Mouse (Mus musculus): ENCODE results near the gene Olfr772. TPM values are rescaled to one million over a fixed set of nuclear protein-coding genes. Genes with fewer than 3 reads are reported as not detected.
"Not testable (repeated sequence)": the region's sequence is repeated elsewhere in the genome, so short reads cannot be mapped to it uniquely, and the experiment has no call there.

Olfr772 gene
- not detected in 2 replicates for polyA plus RNA-seq (2015; fragmentation: Nextera tagmentation; extraction: Ambion mirVana)

GRCm38 (mm10) chr10:129177821-129178220, at the start of gene Olfr772:
TSS of gene Olfr772 (minus strand) at chr10:129177921.
- 81% methylated on average over 3 of the region's 4 CpGs for WGBS
- not testable (repeated sequence) for H3K27me3 ChIP-seq (ENCODE audit: control insufficient read depth, insufficient read depth, low read depth, low read length); ATAC-seq

GRCm38 (mm10) chr10:129187319-129187718, 9.6 kb upstream of the Olfr772 start, which contains the start of gene Olfr773:
TSS of gene Olfr773 (minus strand) at chr10:129187419.
- ATAC-seq; H3K4me2 ChIP-seq (ENCODE audit: low read length); H3K4me3 ChIP-seq (ENCODE audit: low read depth, low read length); H3K27ac ChIP-seq (ENCODE audit: low read length); H3K36me3 ChIP-seq (ENCODE audit: control insufficient read depth, insufficient read depth, low read length); H3K4me1 ChIP-seq (ENCODE audit: control insufficient read depth, insufficient read depth, low read length); H3K9me3 ChIP-seq (replicated peaks; ENCODE audit: control insufficient read depth, low read length, poor library complexity, severe bottlenecking); H3K9ac ChIP-seq (ENCODE audit: low read depth, low read length); H3K27me3 ChIP-seq (ENCODE audit: control insufficient read depth, insufficient read depth, low read depth, low read length): not testable (repeated sequence)

More at GRCm38 (mm10) chr10:129177821-129178220, at the start of gene Olfr772:
- H3K27ac ChIP-seq (ENCODE audit: low read length); H3K9ac ChIP-seq (ENCODE audit: low read depth, low read length); H3K4me3 ChIP-seq (ENCODE audit: low read depth, low read length); H3K36me3 ChIP-seq (ENCODE audit: control insufficient read depth, insufficient read depth, low read length); H3K4me2 ChIP-seq (ENCODE audit: low read length); H3K4me1 ChIP-seq (ENCODE audit: control insufficient read depth, insufficient read depth, low read length); H3K9me3 ChIP-seq (replicated peaks; ENCODE audit: control insufficient read depth, low read length, poor library complexity, severe bottlenecking): not testable (repeated sequence)

GRCm38 (mm10) chr10:129164651-129165050, 13.1 kb downstream of the Olfr772 start, which contains the start of gene Olfr771:
TSS of gene Olfr771 (minus strand) at chr10:129164751.
- no peak within 1 kb of the TSS for H3K27ac ChIP-seq (ENCODE audit: low read length)
- no peaks in the 10 kb centered on the region for H3K36me3 ChIP-seq (ENCODE audit: control insufficient read depth, insufficient read depth, low read length)
- H3K9me3 ChIP-seq (replicated peaks; ENCODE audit: control insufficient read depth, low read length, poor library complexity, severe bottlenecking) = peaks cover 2% of the 10 kb centered on the region; the same call in 1 of the 2 replicates
- no peak within 1 kb of the TSS for H3K4me3 ChIP-seq (ENCODE audit: low read depth, low read length)
- WGBS = 94% methylated on average over 1 of the region's 1 CpGs
- H3K4me1 ChIP-seq (ENCODE audit: control insufficient read depth, insufficient read depth, low read length) = no peaks in the 10 kb centered on the region
- H3K9ac ChIP-seq (ENCODE audit: low read depth, low read length) = no peak within 1 kb of the TSS
- no peak for ATAC-seq
- H3K4me2 ChIP-seq (ENCODE audit: low read length) = no peak within 1 kb of the TSS
- no peaks in the 10 kb centered on the region for H3K27me3 ChIP-seq (ENCODE audit: control insufficient read depth, insufficient read depth, low read depth, low read length)

GRCm38 (mm10) chr10:129138898-129139297, 38.8 kb downstream of the Olfr772 start, which contains the start of gene Olfr770:
TSS of gene Olfr770 (minus strand) at chr10:129138998.
- Histone ChIP-seq H3K4me3 (ENCODE audit: low read depth, low read length) (no peak within 1 kb of the TSS), H3K27me3 (ENCODE audit: control insufficient read depth, insufficient read depth, low read depth, low read length) (no peaks in the 10 kb centered on the region), H3K4me2 (ENCODE audit: low read length) (no peak within 1 kb of the TSS), H3K36me3 (ENCODE audit: control insufficient read depth, insufficient read depth, low read length) (no peaks in the 10 kb centered on the region), H3K9ac (ENCODE audit: low read depth, low read length) (no peak within 1 kb of the TSS), H3K9me3 (replicated peaks; ENCODE audit: control insufficient read depth, low read length, poor library complexity, severe bottlenecking) (no peaks in the 10 kb centered on the region), H3K27ac (ENCODE audit: low read length) (no peak within 1 kb of the TSS), H3K4me1 (ENCODE audit: control insufficient read depth, insufficient read depth, low read length) (no peaks in the 10 kb centered on the region)
- ATAC-seq = no peak
- WGBS = 75% methylated on average over 2 of the region's 2 CpGs

Other genes starting within 250 kb of the Olfr772 start
- gene Itga7, start 244.1 kb downstream of the Olfr772 start, polyA plus RNA-seq (2015; fragmentation: Nextera tagmentation; extraction: Ambion mirVana) = 6.1 and 9.2 TPM in 2 replicates
- gene Mettl7b, start 216.9 kb downstream of the Olfr772 start, polyA plus RNA-seq (2015; fragmentation: Nextera tagmentation; extraction: Ambion mirVana) = not detected in 2 replicates
- not detected in 2 replicates for gene Olfr9, start 188.5 kb downstream of the Olfr772 start, polyA plus RNA-seq (2015; fragmentation: Nextera tagmentation; extraction: Ambion mirVana)
- gene Olfr763, start 167.1 kb downstream of the Olfr772 start, polyA plus RNA-seq (2015; fragmentation: Nextera tagmentation; extraction: Ambion mirVana) = not detected in 2 replicates
- gene Olfr764-ps1, start 138.0 kb downstream of the Olfr772 start, polyA plus RNA-seq (2015; fragmentation: Nextera tagmentation; extraction: Ambion mirVana) = not detected in 2 replicates
- gene Olfr765, start 127.9 kb downstream of the Olfr772 start, polyA plus RNA-seq (2015; fragmentation: Nextera tagmentation; extraction: Ambion mirVana) = not detected in 2 replicates
- not detected in 2 replicates for gene Olfr766-ps1, start 108.9 kb downstream of the Olfr772 start, polyA plus RNA-seq (2015; fragmentation: Nextera tagmentation; extraction: Ambion mirVana)
- gene Olfr767, start 95.0 kb downstream of the Olfr772 start, polyA plus RNA-seq (2015; fragmentation: Nextera tagmentation; extraction: Ambion mirVana) = not detected in 2 replicates
- not detected in 2 replicates for gene Olfr768, start 78.5 kb downstream of the Olfr772 start, polyA plus RNA-seq (2015; fragmentation: Nextera tagmentation; extraction: Ambion mirVana)
- not detected in 2 replicates for gene Olfr769, start 60.1 kb downstream of the Olfr772 start, polyA plus RNA-seq (2015; fragmentation: Nextera tagmentation; extraction: Ambion mirVana)
- gene Olfr770, start 38.9 kb downstream of the Olfr772 start, polyA plus RNA-seq (2015; fragmentation: Nextera tagmentation; extraction: Ambion mirVana) = not detected in 2 replicates
- gene Olfr771, start 13.2 kb downstream of the Olfr772 start, polyA plus RNA-seq (2015; fragmentation: Nextera tagmentation; extraction: Ambion mirVana) = not detected in 2 replicates
- not detected in 2 replicates for gene Olfr773, start 9.5 kb upstream of the Olfr772 start, polyA plus RNA-seq (2015; fragmentation: Nextera tagmentation; extraction: Ambion mirVana)
- not detected in 2 replicates for gene Olfr774, start 58.3 kb upstream of the Olfr772 start, polyA plus RNA-seq (2015; fragmentation: Nextera tagmentation; extraction: Ambion mirVana)
- not detected in 2 replicates for gene Olfr775, start 70.5 kb upstream of the Olfr772 start, polyA plus RNA-seq (2015; fragmentation: Nextera tagmentation; extraction: Ambion mirVana)
- not detected in 2 replicates for gene Olfr776, start 81.2 kb upstream of the Olfr772 start, polyA plus RNA-seq (2015; fragmentation: Nextera tagmentation; extraction: Ambion mirVana)
- gene Olfr777, start 93.6 kb upstream of the Olfr772 start, polyA plus RNA-seq (2015; fragmentation: Nextera tagmentation; extraction: Ambion mirVana) = not detected in 2 replicates
- not detected in 2 replicates for gene Olfr780, start 140.2 kb upstream of the Olfr772 start, polyA plus RNA-seq (2015; fragmentation: Nextera tagmentation; extraction: Ambion mirVana)
- gene Olfr781, start 150.9 kb upstream of the Olfr772 start, polyA plus RNA-seq (2015; fragmentation: Nextera tagmentation; extraction: Ambion mirVana) = not detected in 2 replicates
- not detected in 2 replicates for gene Olfr782, start 170.9 kb upstream of the Olfr772 start, polyA plus RNA-seq (2015; fragmentation: Nextera tagmentation; extraction: Ambion mirVana)
- gene Olfr784, start 206.2 kb upstream of the Olfr772 start, polyA plus RNA-seq (2015; fragmentation: Nextera tagmentation; extraction: Ambion mirVana) = 0.16 TPM in 1 of 2 replicates, not detected in the other
- gene Olfr785, start 227.5 kb upstream of the Olfr772 start, polyA plus RNA-seq (2015; fragmentation: Nextera tagmentation; extraction: Ambion mirVana) = not detected in 2 replicates
- not detected in 2 replicates for gene Olfr786, start 249.4 kb upstream of the Olfr772 start, polyA plus RNA-seq (2015; fragmentation: Nextera tagmentation; extraction: Ambion mirVana)

All from midbrain, embryonic 16.5 days (tissue).